Mouse (Mus musculus) liver (tissue): ENCODE results near the gene Sipa1l1.

Experiments
- DNase-seq: peaks from one replicate; pipeline ENCODE4 v3.0.0-alpha.2; 2020; ENCODE audit warnings: mixed read lengths

Gene Sipa1l1

DNA sequence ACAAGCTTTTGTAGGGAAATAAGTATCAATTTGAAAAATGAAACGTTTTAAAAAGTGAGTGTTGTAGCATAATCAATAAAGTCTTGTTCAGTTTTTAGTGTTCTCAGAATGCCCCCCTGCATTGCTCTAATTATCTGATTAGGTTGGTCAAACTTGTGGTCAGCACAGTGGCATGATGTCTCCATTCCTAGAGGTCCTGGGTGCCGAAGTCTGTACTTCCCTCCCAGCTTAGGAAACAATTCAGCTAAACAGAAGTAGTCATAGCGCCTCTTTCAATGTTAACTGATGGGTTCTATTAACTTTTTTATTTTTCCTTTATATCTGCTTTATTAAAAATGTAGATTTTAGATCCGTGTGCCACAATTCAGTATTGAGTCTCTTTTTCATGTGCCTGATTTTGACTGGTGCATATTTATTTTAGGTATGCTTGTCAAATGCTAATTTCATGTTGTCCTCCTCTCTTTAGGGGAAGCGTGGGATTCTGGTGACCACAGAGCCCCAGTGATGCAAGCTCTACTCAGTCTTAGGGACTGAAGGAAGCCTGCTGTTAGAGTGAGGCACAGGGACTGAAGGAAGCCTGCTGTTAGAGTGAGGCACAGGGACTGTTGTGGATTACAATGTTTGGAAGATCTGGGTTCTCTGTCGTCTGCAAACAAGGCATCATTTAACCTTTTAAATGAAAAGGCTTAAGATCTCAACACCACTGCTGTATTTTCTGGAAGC is 171.2 kb downstream of the Sipa1l1 start:
- DNase-seq = no peak

DNA sequence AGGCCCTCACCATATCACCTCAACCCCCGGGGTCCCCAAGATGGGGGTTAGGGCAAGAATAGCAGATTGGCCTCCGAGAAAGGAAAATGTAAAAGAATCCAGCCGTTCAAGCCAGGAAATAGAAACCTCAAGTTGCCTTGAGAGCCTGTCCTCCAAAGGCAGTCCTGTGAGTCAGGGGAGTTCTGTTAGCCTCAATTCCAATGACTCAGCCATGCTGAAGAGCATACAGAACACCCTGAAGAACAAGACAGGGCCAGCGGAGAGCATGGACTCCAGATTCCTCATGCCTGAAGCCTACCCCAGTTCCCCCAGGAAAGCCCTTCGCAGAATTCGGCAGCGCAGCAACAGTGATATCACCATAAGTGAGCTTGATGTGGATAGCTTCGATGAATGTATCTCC is 172.1 kb downstream of the Sipa1l1 start:
- DNase-seq = no peak

DNA sequence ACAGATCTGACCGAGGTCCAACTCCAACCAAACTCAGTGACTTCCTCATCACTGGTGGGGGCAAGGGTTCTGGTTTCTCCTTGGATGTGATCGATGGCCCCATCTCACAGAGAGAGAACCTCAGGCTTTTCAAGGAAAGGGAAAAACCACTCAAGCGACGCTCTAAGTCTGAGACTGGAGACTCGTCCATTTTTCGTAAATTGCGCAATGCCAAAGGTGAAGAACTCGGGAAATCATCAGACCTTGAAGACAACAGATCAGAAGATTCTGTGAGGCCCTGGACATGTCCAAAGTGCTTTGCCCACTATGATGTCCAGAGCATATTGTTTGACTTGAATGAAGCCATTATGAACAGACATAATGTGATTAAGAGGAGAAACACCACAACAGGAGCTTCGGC is 172.6 kb downstream of the Sipa1l1 start:
- DNase-seq = no peak

DNA sequence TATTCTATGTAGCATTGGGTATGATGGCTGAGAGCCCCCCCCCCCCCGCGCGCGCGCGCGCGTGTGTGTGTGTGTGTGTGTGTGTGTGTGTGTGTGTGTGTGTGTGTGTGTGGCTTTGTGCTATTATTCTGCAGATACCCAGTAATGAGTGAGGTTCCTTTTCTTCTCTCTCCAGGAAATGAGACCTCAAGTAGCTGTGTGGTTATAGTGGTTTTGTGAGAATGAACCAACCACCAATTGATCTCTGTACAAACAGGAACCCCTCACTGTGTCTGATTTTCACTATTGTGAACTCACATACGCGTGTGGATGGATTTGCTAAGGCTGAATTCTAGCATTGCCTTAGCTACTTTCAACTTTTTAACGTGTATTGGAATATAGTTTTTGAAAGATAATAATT is 181.0 kb downstream of the Sipa1l1 start:
- no peak for DNase-seq

DNA sequence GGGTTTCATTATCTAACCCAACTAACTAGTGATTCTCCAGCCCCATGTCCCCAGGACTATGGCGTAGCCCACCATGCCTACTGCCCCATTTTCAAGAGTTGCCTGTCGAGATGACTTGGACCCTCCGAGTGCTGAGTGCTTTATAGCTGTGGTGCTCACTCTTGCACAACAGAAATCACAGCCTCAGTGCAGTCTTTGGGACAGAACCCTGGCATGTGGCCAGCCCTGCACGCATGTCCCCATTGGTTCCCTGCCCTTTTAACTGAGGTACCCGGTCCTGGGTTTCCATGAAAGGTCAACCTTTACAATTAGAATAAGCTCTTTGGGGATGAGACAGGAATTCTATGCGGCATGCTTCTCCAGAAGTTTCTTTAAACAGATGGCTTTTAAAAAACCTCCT is 181.8 kb downstream of the Sipa1l1 start:
- peak; percentile 27 for DNase-seq

DNA sequence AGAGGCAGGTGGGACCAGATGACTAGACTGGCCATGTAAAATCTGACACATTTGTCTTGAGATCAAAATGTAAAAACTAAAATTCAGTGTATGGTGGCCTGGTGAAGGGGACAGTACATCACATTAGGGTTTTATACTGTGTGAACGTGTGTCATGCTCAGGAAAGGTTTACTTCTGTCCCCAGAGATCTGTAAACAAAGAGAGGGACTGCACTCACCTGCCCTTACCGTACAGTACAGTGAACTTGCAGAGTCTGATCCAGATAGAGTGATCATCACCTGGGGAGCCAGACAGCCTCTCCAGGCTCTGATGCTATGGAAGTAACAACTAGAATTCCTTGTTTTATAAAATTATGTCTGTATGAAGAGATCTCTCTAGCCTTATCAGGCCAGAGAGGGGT is 184.5 kb downstream of the Sipa1l1 start:
- no peak for DNase-seq

DNA sequence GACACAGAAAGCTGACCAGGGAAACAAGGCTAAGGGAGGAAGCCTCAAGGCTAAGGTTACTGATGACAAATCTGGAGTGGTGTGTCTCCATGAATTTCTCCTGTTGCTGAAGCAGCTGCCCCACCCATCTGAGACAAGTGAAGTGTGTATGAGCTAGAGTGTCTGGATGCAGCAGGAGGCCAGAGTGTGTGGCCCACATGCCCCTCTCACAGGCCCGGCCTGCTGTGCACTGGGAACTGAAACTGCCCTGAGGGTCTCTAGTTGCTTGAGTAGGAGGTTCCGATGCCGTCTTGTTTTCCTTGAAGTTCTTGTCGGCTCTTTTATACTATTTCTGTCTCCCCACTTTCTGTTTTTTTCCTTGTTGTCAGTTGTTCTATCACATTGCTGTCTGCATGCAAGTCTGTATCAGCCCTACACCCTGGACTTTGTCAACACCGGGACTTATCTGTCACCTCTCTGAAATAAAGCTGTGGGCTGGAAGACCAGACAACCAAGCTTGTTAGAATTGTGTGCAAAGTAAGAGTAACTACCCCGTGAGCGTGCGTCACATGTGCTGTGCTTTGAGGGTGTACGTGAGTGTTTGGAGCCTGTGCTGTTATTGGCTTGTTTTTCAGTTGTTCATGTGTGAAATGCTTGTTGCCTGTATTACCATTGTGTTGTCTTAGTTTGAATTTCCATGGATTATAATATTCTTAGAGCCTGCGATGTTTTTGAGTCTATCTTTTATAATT is 186.5 kb downstream of the Sipa1l1 start:
- DNase-seq = no peak

DNA sequence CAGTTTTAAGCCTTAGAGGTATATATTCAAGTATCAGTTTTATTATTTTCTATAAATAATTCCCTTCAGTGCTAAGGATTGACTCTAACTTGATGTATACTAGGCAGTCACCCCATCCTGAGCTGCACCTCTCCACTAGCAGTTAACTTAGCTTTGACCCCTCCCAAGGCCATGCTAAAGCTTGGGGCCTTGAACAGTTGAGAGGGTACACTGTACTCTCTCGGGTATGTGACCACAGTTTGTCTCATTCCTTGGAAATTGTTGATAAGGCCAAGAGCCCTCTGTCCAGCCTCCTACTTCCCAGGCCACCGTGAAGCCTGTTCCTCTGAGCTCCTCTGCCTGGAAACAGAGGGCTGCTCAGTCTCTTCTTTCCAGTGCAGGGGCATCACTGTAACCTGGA is 187.4 kb downstream of the Sipa1l1 start:
- no peak for DNase-seq

DNA sequence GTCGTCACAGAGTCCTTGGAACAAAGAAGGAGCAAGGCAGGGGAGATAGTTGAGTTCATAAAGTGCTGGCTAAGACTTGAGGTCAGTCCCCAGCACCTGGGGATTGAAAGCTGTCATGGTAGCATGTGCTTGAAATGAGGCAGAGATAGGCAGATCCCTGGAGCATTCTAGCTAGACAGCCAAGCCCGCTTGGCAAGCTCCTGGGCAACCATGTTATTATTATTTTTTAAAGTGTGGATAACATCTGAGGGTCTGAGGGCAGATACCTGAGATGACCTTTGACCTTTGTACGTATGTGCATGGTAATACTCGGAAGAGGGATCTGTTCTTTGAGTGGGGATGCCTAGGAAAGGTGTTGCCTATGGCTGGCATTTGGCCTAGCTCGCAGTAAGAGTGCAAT is 188.3 kb downstream of the Sipa1l1 start:
- no peak for DNase-seq

DNA sequence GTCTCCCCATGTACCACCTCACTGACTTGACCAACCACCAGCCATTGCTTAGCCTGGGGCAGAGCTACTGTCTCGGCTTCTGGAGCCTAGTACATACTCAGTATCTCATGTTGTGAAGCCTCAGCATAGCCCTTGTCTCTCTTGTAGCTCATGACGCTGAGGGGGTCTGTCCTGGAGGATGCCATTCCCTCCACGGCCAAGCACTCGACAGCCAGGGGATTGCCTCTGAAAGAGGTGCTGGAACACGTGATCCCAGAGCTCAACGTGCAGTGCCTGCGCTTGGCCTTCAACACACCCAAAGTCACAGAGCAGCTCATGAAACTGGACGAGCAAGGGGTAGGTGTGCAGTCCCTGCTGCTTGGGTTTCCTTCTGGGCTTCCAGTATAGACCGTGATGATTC is 193.7 kb downstream of the Sipa1l1 start:
- DNase-seq = no peak

DNA sequence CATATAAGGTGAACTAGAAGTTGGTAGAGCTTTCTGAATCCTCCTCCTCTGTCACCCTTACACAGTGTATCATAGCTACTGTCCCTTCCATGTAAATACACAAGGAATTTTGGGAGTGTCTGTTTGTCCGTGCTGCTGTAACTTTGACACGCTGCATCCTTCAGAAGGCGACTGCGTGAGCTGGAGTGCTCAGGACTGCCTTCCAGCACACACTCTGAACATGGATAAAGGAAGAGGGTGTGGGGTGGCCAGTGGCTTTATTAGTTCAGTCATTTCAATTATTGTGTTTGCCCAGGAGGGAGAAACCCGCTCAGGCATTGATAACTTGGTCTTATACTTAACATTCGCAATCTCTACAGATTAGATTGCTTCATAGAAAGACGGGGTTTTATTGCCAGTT is 195.1 kb downstream of the Sipa1l1 start:
- DNase-seq = no peak

DNA sequence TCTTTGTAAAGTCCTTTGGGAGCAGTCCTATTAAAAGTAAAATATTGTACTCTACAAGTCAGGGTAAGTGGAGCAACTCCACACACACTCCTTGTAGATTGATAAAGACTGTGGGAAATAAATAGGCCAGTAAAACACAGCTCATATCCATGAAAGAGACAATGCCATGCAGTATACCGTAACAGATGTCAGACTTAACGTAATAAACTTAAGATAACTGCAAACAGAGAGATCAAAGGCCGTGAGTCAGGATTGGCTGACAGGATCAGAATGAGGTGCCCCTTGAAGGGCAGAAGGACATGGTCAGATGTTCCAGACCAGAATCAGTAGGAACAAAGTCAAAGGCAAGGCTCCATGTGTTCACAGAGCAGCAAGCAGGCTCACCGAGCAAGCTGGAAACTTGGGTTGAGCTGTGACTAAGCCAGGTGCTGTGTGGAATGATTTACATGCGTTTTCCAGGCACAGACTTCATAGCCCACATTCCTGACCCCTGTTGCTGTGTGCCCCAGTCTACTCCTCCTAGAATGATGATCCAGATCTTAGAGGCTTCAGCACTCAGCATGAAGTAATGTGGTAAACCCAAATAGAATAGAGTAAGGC is 196.3 kb downstream of the Sipa1l1 start:
- no peak for DNase-seq

DNA sequence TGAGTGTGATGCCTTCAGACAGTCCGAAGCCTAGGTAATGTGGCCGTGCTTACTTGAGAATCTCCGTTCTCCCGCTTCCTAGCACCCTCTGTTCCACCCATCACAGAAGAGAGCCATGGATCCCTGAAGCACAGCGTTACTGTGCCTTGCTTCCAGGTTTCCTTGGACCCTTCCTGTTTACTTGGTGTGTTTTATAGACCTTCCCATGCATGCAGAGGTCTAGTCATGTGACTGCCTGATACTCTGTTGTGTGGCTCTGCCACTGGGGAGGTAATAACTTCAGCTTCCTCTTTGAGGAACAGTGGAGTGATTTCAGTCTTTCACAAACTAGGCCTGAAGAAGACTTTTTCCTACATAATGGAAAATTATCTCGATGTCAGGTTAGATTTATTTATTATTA is 197.6 kb downstream of the Sipa1l1 start:
- DNase-seq = no peak

DNA sequence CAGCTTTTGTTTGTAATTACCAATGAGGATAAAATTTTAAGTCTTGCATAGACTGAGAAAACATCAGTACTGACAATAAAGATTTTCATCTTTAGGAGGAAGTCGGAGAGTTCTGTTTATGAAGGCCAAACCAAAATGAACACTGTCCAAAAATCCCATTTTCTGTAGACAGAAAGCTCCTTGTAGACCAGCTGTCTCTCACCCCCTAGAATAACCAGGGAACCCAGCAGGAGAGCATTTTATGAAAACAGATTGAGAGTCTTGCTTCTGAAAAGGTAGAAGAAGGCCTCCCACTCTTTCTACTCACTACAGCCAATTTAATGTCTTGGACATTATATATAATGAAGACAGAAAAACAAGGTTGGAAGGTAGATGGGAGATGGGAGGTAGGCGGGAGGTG is 198.2 kb downstream of the Sipa1l1 start:
- no peak for DNase-seq

DNA sequence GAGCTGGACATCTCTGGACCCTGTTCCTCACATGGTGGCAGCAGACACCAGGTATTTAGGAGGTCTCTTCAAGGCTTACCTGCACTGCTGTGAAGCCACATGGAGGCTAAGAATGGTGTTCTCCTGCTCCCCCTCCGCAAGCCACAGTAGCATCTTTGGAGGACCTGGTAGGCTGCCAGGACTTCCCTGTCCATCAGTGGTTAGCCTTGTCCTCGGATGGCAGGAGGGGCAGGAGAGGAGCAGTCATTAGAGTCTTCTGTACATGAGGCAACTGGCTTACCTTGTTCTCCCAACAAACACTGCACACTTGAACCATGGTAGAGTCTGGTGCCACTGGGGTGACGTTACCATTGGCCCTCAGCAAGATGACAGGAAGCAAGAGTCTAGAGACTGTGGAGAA is 198.9 kb downstream of the Sipa1l1 start:
- DNase-seq = no peak

DNA sequence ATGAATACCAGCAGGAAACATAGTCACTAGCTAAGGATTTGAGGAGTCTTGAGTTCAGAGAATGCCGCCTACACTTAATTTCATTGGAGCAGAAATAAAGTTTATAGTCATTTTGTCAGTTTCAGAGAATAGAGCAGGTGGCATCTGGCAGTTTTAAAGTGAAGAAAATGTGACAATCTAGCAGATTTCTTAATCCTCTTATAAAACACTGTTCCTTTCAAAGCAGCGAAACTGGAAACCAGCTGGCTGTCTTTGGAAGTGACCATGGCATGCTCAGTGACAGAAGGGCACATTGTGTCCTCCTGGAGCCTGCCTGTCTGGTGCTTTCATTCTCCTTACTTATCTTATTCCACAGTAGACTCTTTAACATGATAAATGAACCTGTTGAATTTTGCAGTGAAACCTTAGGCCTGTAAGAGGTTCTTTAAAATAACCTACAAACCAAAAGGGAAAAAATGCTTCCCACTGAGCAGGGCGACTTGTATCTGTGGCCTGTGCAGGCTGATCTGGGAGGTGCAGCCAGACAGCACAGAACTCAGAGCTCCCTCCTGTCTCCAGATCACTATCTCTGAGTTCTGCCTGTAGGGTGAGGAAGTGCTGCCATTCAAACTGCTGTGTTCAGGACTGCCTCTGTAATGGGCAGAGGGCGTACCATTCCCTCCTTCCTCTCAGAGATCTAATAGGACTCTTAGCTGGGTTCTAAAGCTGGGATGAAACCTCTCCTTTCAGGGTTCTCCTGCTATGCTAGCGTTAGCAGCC is 200.5 kb downstream of the Sipa1l1 start:
- DNase-seq = no peak

DNA sequence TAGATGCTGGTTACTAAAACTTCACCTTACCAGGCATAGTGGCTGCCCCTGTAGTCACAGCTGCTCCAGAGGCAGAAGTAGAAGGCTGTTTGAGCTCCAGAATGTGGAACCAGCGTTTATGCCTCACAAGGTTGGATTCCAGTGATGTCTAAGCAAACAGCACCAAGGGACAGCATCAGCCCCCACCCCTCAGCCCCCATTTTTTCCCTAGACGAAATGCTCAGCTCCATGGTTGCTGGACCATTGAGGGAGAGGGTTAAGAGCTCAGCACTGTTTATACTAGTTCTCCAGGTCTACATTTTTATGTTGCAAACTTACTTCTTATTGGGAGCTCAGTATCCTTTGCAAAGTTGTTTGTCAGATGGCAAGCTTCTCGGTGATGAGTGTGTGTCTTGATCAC is 202.1 kb downstream of the Sipa1l1 start:
- no peak for DNase-seq

DNA sequence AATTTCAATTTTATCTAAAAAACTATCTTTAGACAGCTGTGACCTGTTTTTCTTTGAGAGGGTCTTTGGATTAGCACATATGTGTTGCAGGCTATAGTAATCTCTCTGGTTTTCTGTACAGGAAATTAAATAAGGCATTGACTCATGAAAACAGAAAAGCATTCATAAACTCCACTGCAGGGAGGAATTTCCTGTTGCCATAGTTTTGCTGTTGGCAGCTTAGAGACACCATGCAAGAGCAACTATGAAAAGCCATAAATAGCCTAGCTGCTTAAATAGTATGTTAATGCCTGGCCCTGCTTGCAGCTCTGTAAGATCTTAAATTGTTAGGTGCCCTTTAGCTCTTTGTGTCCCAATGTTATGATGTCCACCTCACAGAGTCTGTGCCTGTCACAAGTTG is 204.9 kb downstream of the Sipa1l1 start:
- no peak for DNase-seq

DNA sequence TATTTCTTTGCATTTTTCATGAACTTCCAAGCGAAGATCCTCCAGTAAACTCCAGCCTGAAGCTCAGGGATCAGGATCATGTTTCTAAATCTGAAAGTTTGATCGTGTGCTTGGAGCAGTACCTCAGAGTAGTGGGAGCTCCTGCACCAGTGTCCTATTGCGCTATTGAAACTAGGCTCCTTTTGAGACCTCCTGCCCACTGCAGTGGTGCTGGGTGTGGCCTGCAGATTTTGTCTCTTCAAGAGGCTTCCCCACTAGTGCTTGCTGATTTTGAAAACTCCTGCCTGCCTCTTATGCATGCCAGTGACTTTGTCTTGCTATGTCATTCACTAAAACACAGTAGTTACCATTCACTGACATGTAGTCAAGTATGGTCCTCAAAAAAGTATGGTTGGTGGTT is 213.8 kb downstream of the Sipa1l1 start:
- DNase-seq = no peak

DNA sequence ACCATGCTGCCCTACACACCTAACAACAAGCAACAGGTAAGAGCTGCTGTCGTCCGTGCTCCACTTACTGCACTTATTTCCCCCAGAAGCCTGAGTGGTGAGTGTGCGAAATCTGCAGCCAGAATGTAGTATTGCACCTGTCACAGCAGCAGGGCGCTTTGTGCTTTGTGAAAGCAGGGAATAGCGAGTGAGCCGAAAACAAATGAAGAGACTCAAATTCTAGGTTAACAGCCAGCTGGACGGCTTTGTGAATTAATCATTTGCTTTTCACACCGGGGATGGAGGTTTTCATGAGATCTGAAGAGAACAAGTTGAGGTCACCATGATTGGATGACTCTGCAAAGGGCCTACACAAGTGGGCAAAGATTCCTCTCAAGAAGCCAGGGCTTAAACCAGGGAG is 215.6 kb downstream of the Sipa1l1 start:
- no peak for DNase-seq

DNA sequence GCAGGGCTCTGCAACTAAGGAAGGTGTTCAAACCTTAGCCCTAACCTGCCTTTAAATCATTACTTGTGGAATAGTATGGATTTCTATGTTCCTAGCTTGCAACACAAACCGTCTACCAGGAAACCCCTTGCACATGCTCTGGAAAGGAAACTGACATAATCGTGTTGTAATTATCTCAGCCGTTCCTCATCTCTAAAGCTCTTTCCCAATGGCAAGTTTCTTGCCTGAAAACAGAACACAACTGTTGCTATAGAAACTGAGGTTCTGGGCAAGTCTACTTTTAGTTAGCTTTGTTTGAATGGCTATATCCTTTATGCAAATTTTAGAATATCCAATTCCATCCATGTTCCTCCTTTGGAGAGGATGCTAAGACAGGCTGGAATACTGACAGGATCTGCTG is 217.9 kb downstream of the Sipa1l1 start:
- DNase-seq = no peak

DNA sequence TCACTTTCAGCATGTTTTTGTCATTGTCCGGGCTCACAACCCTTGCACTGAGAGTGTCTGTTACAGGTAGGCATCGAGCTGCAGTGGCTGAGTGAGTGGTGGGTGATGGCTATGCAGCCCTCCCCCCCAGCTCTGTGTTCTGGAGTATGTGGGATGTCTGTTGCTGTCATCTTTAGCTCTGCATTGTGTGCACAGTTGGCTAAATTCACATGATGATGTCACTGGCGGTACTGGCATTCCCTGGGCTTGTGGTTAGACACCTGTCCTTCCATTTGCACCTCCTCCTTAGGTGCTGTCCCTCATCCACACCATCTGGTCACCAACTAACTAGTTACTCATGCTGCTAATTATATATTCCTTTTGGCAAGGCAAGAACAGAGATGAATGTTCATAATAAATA is 218.5 kb downstream of the Sipa1l1 start:
- DNase-seq = no peak

DNA sequence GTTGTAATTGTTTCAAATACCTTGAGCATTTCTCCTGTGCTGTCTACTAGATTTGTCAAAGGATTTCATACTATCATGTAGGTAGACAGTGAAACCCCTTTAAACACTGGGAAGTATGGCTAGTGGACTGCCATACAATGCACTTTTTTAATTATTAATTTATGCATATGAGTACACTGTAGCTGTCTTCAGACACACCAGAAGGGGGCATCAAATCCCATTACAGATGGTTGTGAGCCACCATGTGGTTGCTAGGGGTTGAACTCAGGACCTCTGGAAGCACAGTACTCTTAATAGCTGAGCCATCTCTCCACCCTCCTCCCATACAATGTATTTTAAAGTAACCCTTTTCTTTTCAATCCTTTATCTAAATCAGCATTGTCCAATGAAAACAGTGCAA is 219.0 kb downstream of the Sipa1l1 start:
- DNase-seq = no peak
